Mouse (Mus musculus) intestine, embryonic 15.5 days (tissue): Measurements from ENCODE around the gene Myl3. TPM values are rescaled to one million over a fixed set of nuclear protein-coding genes. Genes with fewer than 3 reads are reported as not detected.

Experiments used
- ATAC-seq: fragments of 200-750 bp; cut with Nextera tagmentation; 2 replicates; pipeline ENCODE4 v1.8.0; 2017; ENCODE audit warnings: moderate TSS enrichment, moderate library complexity
- H3K27ac ChIP-seq: fragments of 300-500 bp; sonication (generic); 2 replicates; pipeline ENCODE4 v1.5.1; 2015; ENCODE audit warnings: mild to moderate bottlenecking, inconsistent platforms
- H3K27me3 ChIP-seq: fragments of 300-500 bp; sonication (generic); replicated peaks from 2 replicates; pipeline ENCODE4 v1.6.1; 2015; ENCODE audit warnings: inconsistent platforms
- H3K36me3 ChIP-seq: fragments of 300-500 bp; sonication (generic); 2 replicates; pipeline ENCODE4 v1.6.1; 2015; ENCODE audit warnings: inconsistent platforms
- H3K4me1 ChIP-seq: fragments of 300-500 bp; sonication (generic); replicated peaks from 2 replicates; pipeline ENCODE4 v1.6.1; 2015; ENCODE audit warnings: inconsistent platforms
- H3K4me2 ChIP-seq: fragments of 300-500 bp; sonication (generic); replicated peaks from 2 replicates; pipeline ENCODE4 v1.6.1; 2015; ENCODE audit warnings: mild to moderate bottlenecking, inconsistent platforms
- H3K4me3 ChIP-seq: fragments of 300-500 bp; sonication (generic); replicated peaks from 2 replicates; pipeline ENCODE4 v1.5.1; 2015; ENCODE audit warnings: inconsistent platforms
- H3K9ac ChIP-seq: fragments of 300-500 bp; sonication (generic); 2 replicates; pipeline ENCODE4 v1.6.1; 2015; ENCODE audit warnings: inconsistent platforms
- H3K9me3 ChIP-seq: fragments of 300-500 bp; sonication (generic); 2 replicates; pipeline ENCODE4 v1.6.1; 2016; ENCODE audit warnings: inconsistent platforms
- WGBS: fragments of 180-500 bp; shearing (Covaris S2); methylation state at CpG from one replicate; pipeline ENCODE4 v1.1.7; 2015; 5-methylcytosine and 5-hydroxymethylcytosine counted together
- polyA plus RNA-seq: library from polyadenylated mRNA; unstranded; fragments of >200 nt; fragmentation: Nextera tagmentation; extraction: Ambion mirVana; gene quantifications from 2 replicates; pipeline ENCODE4 v1.2.1, GENCODE M21; 2015

The Myl3 gene
- polyA plus RNA-seq, 1 experiment from 2014 or later: 0.58 TPM

DNA sequence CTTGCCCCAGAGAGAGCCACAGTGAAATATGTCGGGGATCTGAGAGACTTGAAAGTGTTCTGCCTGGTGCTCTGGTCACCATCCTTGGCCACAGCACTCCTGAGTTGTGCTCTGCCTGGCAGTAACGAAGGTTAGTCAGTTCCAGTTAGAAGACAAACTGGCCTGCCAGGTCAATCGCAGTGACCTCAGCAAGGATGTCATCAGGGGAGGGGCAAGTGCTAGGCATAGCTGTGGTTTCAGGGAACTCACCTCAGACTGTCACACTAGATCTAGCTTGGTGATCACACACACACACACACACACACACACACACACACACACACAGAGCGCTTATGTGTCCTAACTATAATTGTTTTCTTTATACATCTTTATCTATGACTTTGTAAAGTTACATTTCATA lies 61.6 kb downstream of the Myl3 start:
- Histone ChIP-seq H3K9me3 (no peaks in the 10 kb centered on the region), H3K4me2 (no peak overlapping the region), H3K27me3 (no peaks in the 10 kb centered on the region), H3K4me3 (no peak overlapping the region), H3K36me3 (no peaks in the 10 kb centered on the region), H3K27ac (no peak overlapping the region), H3K9ac (no peak overlapping the region), H3K4me1 (no peaks in the 10 kb centered on the region)
- WGBS: 58% methylated on average over 4 of the region's 4 CpGs
- ATAC-seq: no peak

DNA sequence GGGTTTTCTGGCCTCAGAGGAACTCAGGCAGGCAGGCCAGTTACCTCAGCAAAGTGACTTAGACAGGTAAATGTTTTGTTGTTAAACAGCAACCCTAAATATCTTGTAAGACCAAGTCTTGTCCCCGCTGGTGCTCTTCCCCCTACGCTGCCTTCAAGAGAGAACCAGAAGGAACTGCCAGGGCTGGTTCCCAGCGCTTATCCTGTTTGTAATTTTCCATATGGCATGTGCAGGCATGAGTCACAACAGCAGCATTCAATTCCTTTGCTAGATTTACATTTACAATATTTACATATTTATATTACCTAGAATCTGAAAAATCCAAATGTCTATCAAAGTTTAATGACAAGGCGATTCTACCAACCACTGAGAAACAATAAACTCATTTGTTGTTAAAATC lies 68.4 kb downstream of the Myl3 start:
- H3K4me2 ChIP-seq: no peak overlapping the region
- ATAC-seq: no peak
- no peaks in the 10 kb centered on the region for H3K9me3 ChIP-seq
- no peaks in the 10 kb centered on the region for H3K27me3 ChIP-seq
- no peak overlapping the region for H3K4me3 ChIP-seq
- H3K36me3 ChIP-seq: no peaks in the 10 kb centered on the region
- H3K9ac ChIP-seq: no peak overlapping the region
- WGBS: 72% methylated on average over 4 of the region's 4 CpGs
- H3K4me1 ChIP-seq: no peaks in the 10 kb centered on the region
- no peak overlapping the region for H3K27ac ChIP-seq

DNA sequence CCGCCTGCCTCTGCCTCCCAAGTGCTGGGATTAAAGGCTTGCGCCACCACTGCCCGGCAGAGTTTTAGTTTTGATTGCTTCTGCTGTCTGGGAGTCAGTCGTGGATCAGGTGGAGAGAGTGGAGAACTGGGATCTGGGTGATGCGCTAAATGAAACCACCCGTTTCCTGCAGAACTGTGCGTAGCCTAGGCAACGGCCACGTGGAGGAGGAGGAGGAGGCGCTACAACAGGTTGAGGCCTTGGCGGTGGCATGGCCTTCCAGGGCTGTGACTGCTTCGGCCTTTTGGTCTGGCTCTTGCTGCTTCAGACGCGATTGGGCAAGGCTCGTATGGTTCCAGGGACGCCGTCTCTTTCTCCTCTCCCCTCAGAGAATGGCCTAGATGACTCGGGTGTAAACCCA lies 72.1 kb downstream of the Myl3 start, which contains the start of gene Prss44:
TSS of gene Prss44 (plus strand) at position 206 of the 400 bp plus-strand sequence.
- H3K4me3 ChIP-seq: no peak within 1 kb of the TSS
- 60% methylated on average over 18 of the region's 18 CpGs for WGBS
- no peaks in the 10 kb centered on the region for H3K4me1 ChIP-seq
- H3K27ac ChIP-seq: no peak within 1 kb of the TSS
- no peaks in the 10 kb centered on the region for H3K27me3 ChIP-seq
- no peaks in the 10 kb centered on the region for H3K9me3 ChIP-seq
- no peak within 1 kb of the TSS for H3K4me2 ChIP-seq
- no peaks in the 10 kb centered on the region for H3K36me3 ChIP-seq
- no peak for ATAC-seq
- no peak within 1 kb of the TSS for H3K9ac ChIP-seq

Other genes with a start within 250 kb of the Myl3 start
- 24.7 and 25.3 TPM in 2 replicates for gene Setd2, start 209.3 kb upstream of the Myl3 start, polyA plus RNA-seq
- 27.0 and 29.0 TPM in 2 replicates for gene Nradd, start 117.4 kb upstream of the Myl3 start, polyA plus RNA-seq
- gene Nbeal2, start 87.7 kb upstream of the Myl3 start, polyA plus RNA-seq: 3.6 and 4.9 TPM in 2 replicates
- 162 and 166 TPM in 2 replicates for gene Ccdc12, start 85.4 kb upstream of the Myl3 start, polyA plus RNA-seq
- 21.6 and 23.6 TPM in 2 replicates for gene Pth1r, start 5.3 kb downstream of the Myl3 start, polyA plus RNA-seq
- not detected in 2 replicates for gene Prss42, start 56.3 kb downstream of the Myl3 start, polyA plus RNA-seq
- gene Prss44, start 72.1 kb downstream of the Myl3 start, polyA plus RNA-seq: not detected in 2 replicates
- gene Prss43, start 84.8 kb downstream of the Myl3 start, polyA plus RNA-seq: not detected in 2 replicates
- gene Prss45, start 92.7 kb downstream of the Myl3 start, polyA plus RNA-seq: not detected in 2 replicates
- gene Prss46, start 102.6 kb downstream of the Myl3 start, polyA plus RNA-seq: not detected in 2 replicates
- 0.19 and 0.59 TPM in 2 replicates for gene Prss50, start 116.1 kb downstream of the Myl3 start, polyA plus RNA-seq
- 6.1 and 6.5 TPM in 2 replicates for gene Als2cl, start 138.0 kb downstream of the Myl3 start, polyA plus RNA-seq
- 2.1 and 2.5 TPM in 2 replicates for gene Tmie, start 138.3 kb downstream of the Myl3 start, polyA plus RNA-seq
- gene Fam240a, start 175.0 kb downstream of the Myl3 start, polyA plus RNA-seq: not detected in 2 replicates
- not detected in 2 replicates for gene Tdgf1, start 204.3 kb downstream of the Myl3 start, polyA plus RNA-seq
- gene Lrrc2, start 209.7 kb downstream of the Myl3 start, polyA plus RNA-seq: 0.23 and 0.34 TPM in 2 replicates
- 0.24 and 0.81 TPM in 2 replicates for gene Rtp3, start 248.7 kb downstream of the Myl3 start, polyA plus RNA-seq